Comparison of ENCODE assay signal across 8 mouse cellular contexts in the genomic region with DNA sequence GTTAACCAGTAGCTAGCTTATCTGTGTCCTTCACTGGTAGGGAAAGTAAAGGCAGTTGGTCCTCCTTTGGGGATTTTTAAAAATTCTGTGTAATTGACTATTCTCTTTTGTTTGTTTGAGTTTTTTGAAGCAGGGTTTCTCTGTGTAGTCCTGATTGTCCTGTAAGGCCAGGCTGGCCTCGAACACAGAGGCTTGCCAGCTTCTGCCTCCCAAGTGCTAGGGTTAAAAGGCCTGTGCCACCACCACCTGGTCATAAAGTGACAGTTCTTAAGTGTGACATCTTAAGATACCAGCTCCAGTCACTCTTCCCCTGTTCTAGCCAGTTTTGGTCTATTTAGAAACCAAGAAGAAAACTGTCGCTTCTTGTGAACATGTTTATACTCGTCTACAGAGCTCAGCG. TPM values are rescaled to one million over a fixed set of nuclear protein-coding genes. Genes with fewer than 3 reads are reported as not detected.
DNase-seq lines count a peak whose midpoint lies in the region; ATAC-seq and TF ChIP-seq lines count a peak whose summit lies in the region.

No protein-coding gene starts in this region.

- peak overlapping the region; percentile 73 for H3K4me2 ChIP-seq in embryonic facial prominence, embryonic 13.5 days
- H3K4me2 ChIP-seq in intestine, embryonic 15.5 days (replicated peaks), result peak overlapping the region; percentile 83

- no peak for ATAC-seq in embryonic facial prominence, embryonic 13.5 days (ENCODE audit: insufficient number of reproducible peaks, insufficient read depth, low FRiP score, low TSS enrichment, low read depth)
- no peak for ATAC-seq in intestine, embryonic 15.5 days
- no peak for ATAC-seq in monocyte, adult 5-6 weeks (replicated peaks; ENCODE audit: insufficient number of reproducible peaks, low FRiP score, low TSS enrichment, poor library complexity, severe bottlenecking)

- peaks cover 43% of the 10 kb centered on the region for H3K4me1 ChIP-seq in embryonic facial prominence, embryonic 13.5 days
- H3K4me1 ChIP-seq in intestine, embryonic 15.5 days (replicated peaks), result peaks cover 10% of the 10 kb centered on the region; the same call in 1 of the 2 replicates

- peak overlapping the region; percentile 92 for H3K27ac ChIP-seq in left cerebral cortex, adult 2 months
- peak overlapping the region; percentile 92; the same call in 1 of the 2 replicates for H3K27ac ChIP-seq in embryonic facial prominence, embryonic 13.5 days
- no peak overlapping the region for H3K27ac ChIP-seq in intestine, embryonic 15.5 days

- no peaks in the 10 kb centered on the region for H3K9me3 ChIP-seq in embryonic facial prominence, embryonic 13.5 days
- H3K9me3 ChIP-seq in intestine, embryonic 15.5 days, result no peaks in the 10 kb centered on the region

- no peak for DNase-seq in left cerebral cortex, adult 2 months (ENCODE audit: extremely low spot score in 1 of 2, low spot score in 2 of 2)
- no peak for DNase-seq in left cerebral cortex, adult 11 months (ENCODE audit: low spot score)
- peak; percentile 42 for DNase-seq in naive thymus-derived CD4-positive, alpha-beta T cell, adult 2 months (ENCODE audit: low read depth)
- no peak for DNase-seq in ovary, postnatal 10 days (ENCODE audit: low spot score)
- DNase-seq in layer of hippocampus, postnatal 36 days, result no peak

- peak overlapping the region; percentile 97; the same call in 1 of the 2 replicates for H3K9ac ChIP-seq in embryonic facial prominence, embryonic 13.5 days
- 0 out of 2 replicates have a peak overlapping the region, but pooled peaks have one; percentile 90 for H3K9ac ChIP-seq in intestine, embryonic 15.5 days

- H3K27me3 ChIP-seq in embryonic facial prominence, embryonic 13.5 days, result no peaks in the 10 kb centered on the region
- no peaks in the 10 kb centered on the region for H3K27me3 ChIP-seq in intestine, embryonic 15.5 days (replicated peaks)

- peak overlapping the region; percentile 95 for H3K4me3 ChIP-seq in left cerebral cortex, adult 2 months
- peak overlapping the region; percentile 96 for H3K4me3 ChIP-seq in embryonic facial prominence, embryonic 13.5 days
- peak overlapping the region; percentile 70; the same call in 1 of the 2 replicates for H3K4me3 ChIP-seq in intestine, embryonic 15.5 days (replicated peaks)

- 68% methylated on average over 4 of the region's 4 CpGs for WGBS in embryonic facial prominence, embryonic 13.5 days
- 68% methylated on average over 4 of the region's 4 CpGs for WGBS in intestine, embryonic 15.5 days

- intact Hi-C loops in left cerebral cortex, adult 2 months (cut with DNase I), result no loop called here

- no peak for TF ChIP-seq CTCF in left cerebral cortex, adult 2 months (IDR thresholded peaks at IDR 0.05)

- no peaks in the 10 kb centered on the region for H3K36me3 ChIP-seq in embryonic facial prominence, embryonic 13.5 days
- no peaks in the 10 kb centered on the region for H3K36me3 ChIP-seq in intestine, embryonic 15.5 days

RNA-seq across cellular contexts. Expression of a gene that starts 2.2 kb away (rescaled TPM):
- 10 to 100 TPM; 43.1 to 44.0 TPM for total RNA-seq in left cerebral cortex, adult 2 months (2021)
- 9.1 and 10.6 TPM in 2 replicates for polyA plus RNA-seq in embryonic facial prominence, embryonic 13.5 days (2015; fragmentation: Nextera tagmentation; extraction: Ambion mirVana)
- 7.1 and 7.5 TPM in 2 replicates for polyA plus RNA-seq in intestine, embryonic 15.5 days (2015; fragmentation: Nextera tagmentation; extraction: Ambion mirVana)
- 26.1 to 56.0 TPM (median 31.8 TPM) in 3 replicates for total RNA-seq in monocyte, adult 5-6 weeks (2017)
- total RNA-seq in layer of hippocampus, postnatal 36 days (2021), result 10 to 100 TPM; 38.7 to 44.0 TPM
